Comparison of ENCODE assay signal across 8 mouse cellular contexts in genomic region chr1:93223972-93224371, GRCm38 (mm10). TPM values are rescaled to one million over a fixed set of nuclear protein-coding genes. Genes with fewer than 3 reads are reported as not detected.
DNase-seq lines count a peak whose midpoint lies in the region; ATAC-seq and TF ChIP-seq lines count a peak whose summit lies in the region.

No protein-coding gene starts in this region.

- no peaks in the 10 kb centered on the region for H3K79me2 ChIP-seq in CH12.LX (replicated peaks; ENCODE audit: control insufficient read depth, extremely low read depth, insufficient read depth, poor library complexity, severe bottlenecking)

- DNase-seq in heart, embryonic 10.5 days (ENCODE audit: low spot score), result no peak
- DNase-seq in CH12.LX (ENCODE audit: extremely low read depth), result peak; percentile 21
- DNase-seq in c-Kit-positive CD71-negative TER-119-negative erythroid progenitor cells, embryonic 14.5 days (ENCODE audit: low read depth), result peak; percentile 17
- DNase-seq in kidney, postnatal 0 days (ENCODE audit: low spot score), result no peak
- peak; percentile 85 for DNase-seq in thymus, postnatal 4 days
- no peak for DNase-seq in left cerebral cortex, postnatal 4 days

- no peaks in the 10 kb centered on the region for H3K36me3 ChIP-seq in heart, embryonic 10.5 days
- H3K36me3 ChIP-seq in heart, embryonic 12.5 days, result no peaks in the 10 kb centered on the region
- H3K36me3 ChIP-seq in CH12.LX (replicated peaks in 1 of 2; ENCODE audit: control insufficient read depth in 1 of 2, insufficient read depth in 1 of 2, low read length in 1 of 2), result no peaks in the 10 kb centered on the region
- no peaks in the 10 kb centered on the region for H3K36me3 ChIP-seq in kidney, postnatal 0 days (ENCODE audit: insufficient read depth, low read length)

- H3K4me1 ChIP-seq in heart, embryonic 10.5 days, result peaks cover 4% of the 10 kb centered on the region; the same call in 1 of the 2 replicates
- H3K4me1 ChIP-seq in heart, embryonic 12.5 days (replicated peaks), result no peaks in the 10 kb centered on the region
- H3K4me1 ChIP-seq in CH12.LX (ENCODE audit: control insufficient read depth in 1 of 2, insufficient read depth in 2 of 2), result no peaks in the 10 kb centered on the region
- peaks cover 19% of the 10 kb centered on the region for H3K4me1 ChIP-seq in kidney, postnatal 0 days (replicated peaks; ENCODE audit: insufficient read depth, low read length)

- H3K9me3 ChIP-seq in heart, embryonic 10.5 days, result no peaks in the 10 kb centered on the region
- no peaks in the 10 kb centered on the region for H3K9me3 ChIP-seq in heart, embryonic 12.5 days (replicated peaks)
- H3K9me3 ChIP-seq in CH12.LX (replicated peaks; ENCODE audit: low read length), result no peaks in the 10 kb centered on the region
- no peaks in the 10 kb centered on the region for H3K9me3 ChIP-seq in kidney, postnatal 0 days (replicated peaks; ENCODE audit: low read length)

- peak; percentile 36 to 77; a peak in 3 of 4 replicates for TF ChIP-seq CTCF in CH12.LX (conservative IDR thresholded peaks at IDR 0.05 in 1 of 2, IDR thresholded peaks at IDR 0.05 in 1 of 2; ENCODE audit: low read depth in 2 of 2, low read length in 2 of 2)
- peak; percentile 75 for TF ChIP-seq CTCF in kidney, postnatal 0 days (IDR thresholded peaks at IDR 0.05; ENCODE audit: low read depth)

- 0 out of 2 replicates have a peak overlapping the region, but pooled peaks have one; percentile 18 for H3K27ac ChIP-seq in heart, embryonic 10.5 days
- H3K27ac ChIP-seq in heart, embryonic 12.5 days (ENCODE audit: poor library complexity, severe bottlenecking), result no peak overlapping the region
- no peak overlapping the region for H3K27ac ChIP-seq in CH12.LX (ENCODE audit: insufficient read depth, low read depth)
- H3K27ac ChIP-seq in kidney, postnatal 0 days, result no peak overlapping the region

- H3K9ac ChIP-seq in heart, embryonic 12.5 days, result no peak overlapping the region
- H3K9ac ChIP-seq in CH12.LX (ENCODE audit: insufficient read depth, low read depth), result no peak overlapping the region
- no peak overlapping the region for H3K9ac ChIP-seq in kidney, postnatal 0 days (ENCODE audit: low read depth, low read length)

- no peak for TF ChIP-seq POLR2A in CH12.LX (IDR thresholded peaks at IDR 0.05; ENCODE audit: low read depth, low read length)

- WGBS in heart, embryonic 10.5 days, result 5% methylated on average over 18 of the region's 18 CpGs
- WGBS in heart, embryonic 12.5 days, result 7% methylated on average over 18 of the region's 18 CpGs
- 17% methylated on average over 18 of the region's 18 CpGs for WGBS in kidney, postnatal 0 days

- TF ChIP-seq EP300 in CH12.LX (IDR thresholded peaks at IDR 0.05; ENCODE audit: low read length), result no peak

- peak; percentile 54 for TF ChIP-seq RAD21 in CH12.LX (IDR thresholded peaks at IDR 0.05; ENCODE audit: low read depth, low read length)

- dilution Hi-C loops in CH12.LX (cut with MboI; ENCODE audit: extremely low pct_ligation_motif_present, extremely low pct_unique_long_range_greater_than_20kb, low sequenced_read_pairs), result no loop called here

- H3K4me3 ChIP-seq in heart, embryonic 10.5 days, result no peak overlapping the region
- H3K4me3 ChIP-seq in heart, embryonic 12.5 days, result no peak overlapping the region
- no peak overlapping the region for H3K4me3 ChIP-seq in CH12.LX (replicated peaks in 1 of 3; ENCODE audit: low read depth in 2 of 3, low read length in 2 of 3, poor library complexity in 1 of 3)
- H3K4me3 ChIP-seq in kidney, postnatal 0 days (replicated peaks; ENCODE audit: low read depth, low read length), result no peak overlapping the region

- intact Hi-C loops in left cerebral cortex, postnatal 4 days (cut with DNase I), result no loop called here

- no peak for ATAC-seq in heart, embryonic 12.5 days (ENCODE audit: insufficient number of reproducible peaks, low FRiP score)
- no peak for ATAC-seq in kidney, postnatal 0 days (replicated peaks; ENCODE audit: low FRiP score, low read depth)
- peak; percentile 95 for ATAC-seq in megakaryocyte progenitor cell, adult 5-6 weeks (replicated peaks; ENCODE audit: poor library complexity)

- in situ Hi-C loops in CH12.LX (cut with MboI; ENCODE audit: low pct_ligation_motif_present, low pct_unique_long_range_greater_than_20kb, low sequenced_read_pairs), result loop anchor here (10.0 kb wide), 1 partner anchor 61 kb away; no protein-coding TSS in a partner anchor

- no peak overlapping the region for H3K4me2 ChIP-seq in heart, embryonic 12.5 days
- H3K4me2 ChIP-seq in CH12.LX (ENCODE audit: insufficient read depth, low read depth, poor library complexity, severe bottlenecking), result peak overlapping the region; percentile 4; the same call in 1 of the 2 replicates
- no peak overlapping the region for H3K4me2 ChIP-seq in kidney, postnatal 0 days (ENCODE audit: low read length)

- H3K27me3 ChIP-seq in heart, embryonic 10.5 days (ENCODE audit: insufficient read depth, poor library complexity, severe bottlenecking), result peaks cover 68% of the 10 kb centered on the region
- H3K27me3 ChIP-seq in heart, embryonic 12.5 days (replicated peaks), result peaks cover 40% of the 10 kb centered on the region
- peaks cover 92% of the 10 kb centered on the region for H3K27me3 ChIP-seq in CH12.LX (replicated peaks)
- H3K27me3 ChIP-seq in kidney, postnatal 0 days (ENCODE audit: insufficient read depth, low read length), result no peaks in the 10 kb centered on the region

TF ChIP-seq in CH12.LX, 34 proteins besides CTCF, POLR2A, EP300 and RAD21:
- no peak for TF ChIP-seq USF1 (IDR thresholded peaks at IDR 0.05; ENCODE audit: low read depth, low read length)
- peak; percentile 84 for TF ChIP-seq NRF1 (IDR thresholded peaks at IDR 0.05; ENCODE audit: low read depth, low read length)
- no peak for TF ChIP-seq TCF12 (IDR thresholded peaks at IDR 0.05; ENCODE audit: low read depth, low read length)
- TF ChIP-seq SMC3 (IDR thresholded peaks at IDR 0.05; ENCODE audit: low read depth, low read length), result peak; percentile 64
TF ChIP-seq in CH12.LX: peak in this region for 2.

RNA-seq across cellular contexts. Expression of gene Sned1, which starts 11.7 kb away (rescaled TPM):
- 3.0 and 5.5 TPM in 2 replicates for polyA plus RNA-seq in heart, embryonic 10.5 days (2016; fragmentation: Nextera tagmentation; extraction: Ambion mirVana)
- 7.2 and 8.1 TPM in 2 replicates for polyA plus RNA-seq in heart, embryonic 12.5 days (2016; fragmentation: Nextera tagmentation; extraction: Ambion mirVana)
- total RNA-seq in CH12.LX (2012; rRNA removed) (1.1 TPM in 2 replicates), CH12.LX (2014; rRNA removed) (0.28 and 0.52 TPM in 2 replicates)
- 0.53 and 0.59 TPM in 2 replicates for polyA plus RNA-seq in CH12.LX (2012; ENCODE audit: insufficient read length, low read depth)
- 5.1 and 6.1 TPM in 2 replicates for polyA plus RNA-seq in kidney, postnatal 0 days (2015; fragmentation: Nextera tagmentation; extraction: Ambion mirVana)
- total RNA-seq in megakaryocyte progenitor cell, adult 5-6 weeks (2015), result 0.44 and 3.2 TPM in 2 replicates
- 0.14 and 0.17 TPM in 2 replicates for total RNA-seq in megakaryocyte progenitor cell, adult 5-6 weeks (2017)
- total RNA-seq in left cerebral cortex, postnatal 4 days (2021), result 1 to 10 TPM; 8.4 to 8.6 TPM

RNA-seq across cellular contexts. Expression of gene Crocc2, which starts 55.4 kb away (rescaled TPM):
- polyA plus RNA-seq in heart, embryonic 10.5 days (2016; fragmentation: Nextera tagmentation; extraction: Ambion mirVana), result 0.14 and 0.30 TPM in 2 replicates
- 0.11 and 0.17 TPM in 2 replicates for polyA plus RNA-seq in heart, embryonic 12.5 days (2016; fragmentation: Nextera tagmentation; extraction: Ambion mirVana)
- not detected in 2 replicates for total RNA-seq in CH12.LX (2012; rRNA removed)
- not detected in 2 replicates for total RNA-seq in CH12.LX (2014; rRNA removed)
- polyA plus RNA-seq in CH12.LX (2012; ENCODE audit: insufficient read length, low read depth), result not detected in 2 replicates
- 0.06 and 0.14 TPM in 2 replicates for polyA plus RNA-seq in kidney, postnatal 0 days (2015; fragmentation: Nextera tagmentation; extraction: Ambion mirVana)
- not detected in 2 replicates for total RNA-seq in megakaryocyte progenitor cell, adult 5-6 weeks (2015)
- total RNA-seq in megakaryocyte progenitor cell, adult 5-6 weeks (2017), result not detected in 2 replicates
- under 1 TPM; 0.91 to 0.94 TPM for total RNA-seq in left cerebral cortex, postnatal 4 days (2021)

Comparison
In these comparisons a context has a peak if more than half of its experiments do, and no peak if none do; other contexts are left out.
1. DNase-seq: peak in CH12.LX (single experiment), c-Kit-positive CD71-negative TER-119-negative erythroid progenitor cells, embryonic 14.5 days (single experiment) and thymus, postnatal 4 days (single experiment); none in heart, embryonic 10.5 days (single experiment), kidney, postnatal 0 days (single experiment) and left cerebral cortex, postnatal 4 days (single experiment).